Mouse (Mus musculus) cerebellum, postnatal 4 days (tissue): ENCODE data around the gene Fsip1.
A peak's percentile ranks its signal among the peaks of the same experiment; 100 is the strongest.

Experiments used
- DNase-seq, 2 experiments: peaks; one replicate each; pipeline ENCODE4 v3.0.0; 2022; ENCODE audit warnings: low spot score in 2 of 2, mixed read lengths in 1 of 2

Gene Fsip1

GRCm38 (mm10) chr2:118254516-118254915, 2.2 kb downstream of the Fsip1 start:
- DNase-seq = no peak

- no peak for DNase-seq
These were observed 7.8 kb downstream of the Fsip1 start for GRCm38 (mm10) chr2:118248966-118249365.

GRCm38 (mm10) chr2:118248016-118248415, 8.8 kb downstream of the Fsip1 start:
- DNase-seq = no peak

GRCm38 (mm10) chr2:118245914-118246313, 10.9 kb downstream of the Fsip1 start:
- DNase-seq = peak; percentile 58 to 76

- no peak for DNase-seq
These were observed 20.6 kb downstream of the Fsip1 start for GRCm38 (mm10) chr2:118236196-118236595.

DNA sequence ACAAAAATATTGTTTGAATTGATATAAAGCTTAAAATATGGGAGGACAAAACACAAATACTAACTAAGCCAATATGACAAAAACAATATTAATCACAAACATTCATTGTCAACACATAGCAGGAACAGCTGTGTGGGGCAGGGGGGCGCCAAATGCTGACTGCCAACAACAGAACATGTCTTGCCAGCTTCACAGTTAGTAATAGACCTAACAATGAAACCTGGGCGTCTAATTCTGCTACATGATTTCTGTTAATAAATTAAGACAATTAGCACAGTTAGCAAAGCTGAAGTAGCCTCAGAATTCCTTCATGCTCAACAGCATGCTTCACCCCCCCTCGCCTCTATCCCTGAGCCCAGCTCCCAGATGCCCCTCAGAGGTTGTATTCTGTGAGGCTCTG, 21.2 kb downstream of the Fsip1 start:
- DNase-seq = no peak

DNA sequence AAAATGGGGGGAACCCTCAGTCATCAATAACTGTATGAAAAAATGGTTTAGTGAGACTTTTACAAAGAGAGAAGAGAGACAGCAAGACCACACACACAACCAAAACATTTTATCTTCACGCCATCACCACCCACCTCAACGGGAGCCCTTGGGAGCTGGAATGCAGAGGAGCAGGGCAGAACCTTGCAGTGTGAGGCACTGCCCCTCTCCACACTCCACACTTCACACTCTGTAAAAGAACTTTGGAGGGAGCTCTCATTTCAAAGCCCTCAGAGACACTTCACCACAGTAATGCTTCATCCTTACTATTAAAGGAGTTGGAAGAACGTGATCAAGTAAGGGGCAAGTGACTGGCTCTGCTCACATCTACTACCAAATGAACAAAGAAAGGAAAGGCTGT, 26.2 kb downstream of the Fsip1 start:
- DNase-seq = no peak

DNA sequence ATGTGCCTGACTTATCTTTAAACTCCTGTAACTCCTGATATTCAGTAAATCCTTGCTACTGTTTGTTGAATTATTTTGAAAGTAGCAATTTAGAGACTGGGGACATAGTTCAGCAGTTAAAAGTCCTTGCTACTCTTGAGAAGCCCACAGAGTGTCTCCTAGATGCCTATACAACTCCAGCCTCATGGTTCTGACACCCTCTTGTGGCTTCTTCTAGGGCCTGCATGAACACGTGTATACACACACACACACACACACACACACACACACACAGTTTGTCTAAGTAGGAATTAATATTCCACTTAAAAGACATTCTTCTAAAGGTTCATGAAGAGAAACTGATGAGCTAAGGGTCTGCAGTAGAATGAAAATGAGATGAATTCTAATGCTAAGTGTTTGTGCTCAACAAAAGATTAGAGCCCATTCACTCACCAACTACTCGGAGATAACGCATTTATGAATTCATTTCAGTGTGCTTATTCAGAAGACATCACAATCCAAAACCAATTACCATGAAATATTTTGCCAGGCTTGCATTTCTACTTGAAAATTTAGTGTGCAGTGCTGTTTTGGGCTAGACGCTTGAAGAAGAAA, 28.2 kb downstream of the Fsip1 start:
- DNase-seq = no peak

- no peak for DNase-seq
These were observed 31.3 kb downstream of the Fsip1 start for GRCm38 (mm10) chr2:118225316-118226041.

DNA sequence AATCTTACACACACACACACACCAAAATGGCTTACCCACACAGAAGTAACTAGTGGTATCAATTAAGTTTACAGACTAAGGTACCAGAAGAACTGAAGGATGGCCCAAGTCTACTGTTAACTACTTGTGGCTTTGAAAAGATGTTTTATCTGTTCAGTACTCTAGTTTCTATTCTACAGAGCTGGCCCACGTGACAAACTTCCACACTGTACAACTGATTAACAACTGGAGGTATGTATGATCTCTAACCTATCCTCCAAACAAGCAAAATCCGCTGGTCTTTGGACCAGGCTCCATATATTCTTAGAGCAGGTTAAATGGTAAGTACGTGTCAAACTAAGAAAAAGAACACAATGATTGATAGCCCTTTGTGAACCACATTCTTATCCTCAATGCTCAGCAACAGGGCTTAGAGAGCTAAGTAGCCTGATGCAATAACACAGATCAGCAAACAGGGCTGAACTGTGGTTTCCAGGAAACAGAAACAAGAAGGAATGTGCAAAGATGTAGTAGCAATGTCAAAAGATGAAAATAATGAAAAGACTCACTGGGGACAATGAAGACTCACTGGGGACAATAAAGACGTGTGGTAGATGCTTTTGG, 38.7 kb downstream of the Fsip1 start:
- no peak for DNase-seq

GRCm38 (mm10) chr2:118209712-118210111, 47.1 kb downstream of the Fsip1 start:
- DNase-seq = no peak

GRCm38 (mm10) chr2:118208651-118209050, 48.1 kb downstream of the Fsip1 start:
- DNase-seq = no peak

GRCm38 (mm10) chr2:118205991-118206585, 50.7 kb downstream of the Fsip1 start:
- no peak for DNase-seq

GRCm38 (mm10) chr2:118204646-118205045, 52.1 kb downstream of the Fsip1 start:
- no peak for DNase-seq

- DNase-seq = peak; percentile 25 to 57
These were observed 52.9 kb downstream of the Fsip1 start for GRCm38 (mm10) chr2:118203739-118204461.

DNA sequence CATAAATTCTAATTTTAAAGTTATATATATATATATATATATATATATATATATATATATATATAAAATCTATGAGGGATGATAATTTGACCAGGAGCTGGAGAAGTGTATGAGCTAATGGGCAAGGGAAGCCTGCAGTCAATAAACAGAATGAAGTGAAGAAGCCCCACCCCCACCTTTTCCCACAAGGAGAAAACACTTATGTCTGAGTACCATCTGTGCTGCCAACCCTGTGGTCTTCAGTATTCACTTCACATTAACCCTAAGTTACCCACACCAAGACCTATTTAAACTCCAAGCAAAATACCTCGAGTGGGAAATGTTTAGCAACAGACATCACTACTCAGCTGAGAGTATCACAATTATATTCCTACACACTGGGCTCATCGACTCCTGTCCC, 53.8 kb downstream of the Fsip1 start:
- no peak for DNase-seq

DNA sequence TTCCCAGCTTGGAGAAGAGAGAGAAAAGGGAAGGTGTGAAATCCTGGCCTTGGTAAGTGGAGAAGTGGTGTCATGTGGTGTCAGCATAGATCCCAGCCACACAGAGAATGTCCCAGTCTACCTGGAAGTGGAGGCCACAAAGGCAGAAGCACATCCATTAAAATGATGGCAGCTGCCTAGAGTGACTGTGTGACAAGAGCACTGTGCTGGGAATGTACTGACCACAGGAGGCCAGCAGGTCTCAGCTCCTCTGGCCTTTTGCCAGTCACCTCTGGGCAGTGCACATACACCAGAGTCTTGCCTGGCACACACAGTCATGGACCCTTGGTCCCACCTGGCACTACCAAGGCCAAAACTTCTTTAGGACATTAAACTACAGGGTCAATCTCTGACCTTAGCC, 54.8 kb downstream of the Fsip1 start:
- DNase-seq = no peak

DNA sequence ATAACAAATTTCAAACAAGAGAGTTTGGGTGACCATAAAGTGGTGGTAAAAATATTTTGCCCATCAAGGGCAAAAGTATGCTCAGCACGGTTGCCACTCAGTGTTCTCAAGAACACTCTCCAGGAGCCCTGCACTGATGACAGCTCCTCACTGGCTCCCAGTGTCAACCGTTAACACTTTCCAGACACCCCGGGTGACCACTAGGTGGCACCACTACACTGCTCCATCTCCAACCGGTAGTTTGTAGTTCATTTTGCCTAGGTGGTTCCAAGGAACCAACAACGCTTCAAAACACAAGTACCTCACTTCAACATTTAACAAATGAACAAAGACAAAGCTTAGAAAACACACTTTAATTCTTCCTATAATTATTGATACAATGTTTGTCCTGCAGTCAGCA, 56.9 kb downstream of the Fsip1 start:
- DNase-seq = peak; percentile 61 to 81

GRCm38 (mm10) chr2:118196966-118197365, 59.8 kb downstream of the Fsip1 start:
- DNase-seq = no peak

DNA sequence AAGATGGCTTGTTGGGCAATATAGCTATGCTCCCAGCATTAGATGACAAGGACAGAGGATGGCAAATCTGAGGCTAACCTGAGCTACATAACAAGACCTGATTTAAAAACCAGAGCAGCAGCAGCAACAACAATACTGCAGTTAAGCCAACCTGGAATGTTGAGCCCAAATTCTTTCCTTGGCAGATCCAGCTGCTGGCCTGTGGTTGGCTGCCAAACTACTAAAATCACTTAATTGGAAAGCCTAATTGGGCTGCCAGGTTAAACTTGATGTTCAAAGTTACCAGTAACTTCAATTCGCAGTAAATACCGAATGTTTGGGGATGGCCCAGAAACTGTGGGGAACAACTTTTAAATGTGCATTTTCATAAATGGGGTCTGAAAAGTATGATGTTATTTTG, 74.6 kb downstream of the Fsip1 start:
- DNase-seq = no peak

- DNase-seq = no peak
These were observed 76.7 kb downstream of the Fsip1 start for GRCm38 (mm10) chr2:118179873-118180585.
